Mouse (Mus musculus) cortical plate, adult 2 months (tissue): ENCODE measurements at regions not wholly inside any gene's neighbourhood (a gene's known extent, or its start where the extent isn't known, plus 50 kb on each side); places are given as distances from the start of the nearest gene placed in this dataset.

Experiments
- CTCF ChIP-seq: fragments of 200-500 bp; IDR thresholded peaks from 2 replicates; pipeline ENCODE4 v1.5.1; 2011; ENCODE audit warnings: mild to moderate bottlenecking, control low read depth, low read length; ENCODE audit not compliant: insufficient read depth; ENCODE audit errors: extremely low read depth
- POLR2A ChIP-seq: fragments of 200-500 bp; IDR thresholded peaks from 2 replicates; pipeline ENCODE4 v1.6.1; 2011; ENCODE audit warnings: mild to moderate bottlenecking, low read length, control low read depth; ENCODE audit not compliant: insufficient read depth; ENCODE audit errors: extremely low read depth

DNA sequence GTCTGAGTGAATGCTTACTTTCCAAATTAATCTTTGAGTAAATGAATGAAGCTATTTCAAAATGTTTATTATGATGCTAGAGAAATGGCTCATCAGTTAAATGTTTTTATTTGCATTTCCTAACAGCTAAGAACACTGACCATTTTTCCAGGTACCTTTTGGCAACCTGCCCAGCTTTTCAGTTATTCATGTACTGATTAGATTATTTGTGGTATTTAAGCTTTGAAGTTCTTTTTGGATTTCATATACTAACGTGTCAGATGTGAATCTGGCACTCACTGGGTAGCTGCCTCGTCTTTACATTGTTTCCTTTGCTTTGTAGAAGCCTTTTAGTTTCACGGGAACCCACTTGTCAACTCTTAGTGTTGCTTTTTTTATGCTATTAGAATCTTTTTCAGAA is 79.3 kb upstream of the Zfp280d start:
- TF ChIP-seq POLR2A: no peak
- TF ChIP-seq CTCF: no peak
